Mouse (Mus musculus) frontal cortex, postnatal 25 days (tissue): Measurements from ENCODE around the gene Tecr.
A peak's percentile ranks its signal among the peaks of the same experiment; 100 is the strongest.

ENCODE experiments used
- DNase-seq, 2 experiments: peaks; one replicate each; pipeline ENCODE4 v3.0.0; 2022; ENCODE audit warnings: low spot score in 2 of 2

Tecr gene

GRCm38 (mm10) chr8:83607661-83608397 is at the start of gene Tecr, which contains the start of gene Dnajb1:
Gene Tecr (minus strand): TSS chr8:83607971.
Gene Dnajb1 (plus strand): TSS chr8:83608193.
- peak; percentile 98 to 99 for DNase-seq

GRCm38 (mm10) chr8:83656484-83657246 is 48.9 kb upstream of the Tecr start:
- DNase-seq: no peak

DNA sequence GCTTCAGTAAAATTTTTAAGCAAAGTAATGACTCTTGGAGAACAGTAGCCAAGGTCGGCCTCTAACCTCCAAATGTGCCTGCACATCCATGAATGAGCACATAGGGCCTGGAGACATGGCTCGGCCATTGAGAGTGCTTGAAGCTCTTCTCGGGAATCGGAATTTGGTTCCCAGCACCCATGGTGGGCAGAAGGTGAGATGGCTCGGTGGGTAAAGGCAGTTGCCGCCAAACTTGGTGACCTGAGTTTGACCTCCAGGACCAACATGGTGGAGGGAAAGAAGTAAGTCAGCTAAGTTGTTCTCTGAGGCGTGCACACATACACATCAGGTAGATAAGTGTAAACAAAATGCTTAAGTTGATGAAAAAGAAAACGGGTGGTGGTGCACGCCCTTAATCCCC is 48.3 kb upstream of the Tecr start:
- DNase-seq: no peak

GRCm38 (mm10) chr8:83654725-83655124 is 47.0 kb upstream of the Tecr start:
- no peak for DNase-seq

- no peak for DNase-seq
These were observed 45.9 kb upstream of the Tecr start for GRCm38 (mm10) chr8:83653662-83654017.

DNA sequence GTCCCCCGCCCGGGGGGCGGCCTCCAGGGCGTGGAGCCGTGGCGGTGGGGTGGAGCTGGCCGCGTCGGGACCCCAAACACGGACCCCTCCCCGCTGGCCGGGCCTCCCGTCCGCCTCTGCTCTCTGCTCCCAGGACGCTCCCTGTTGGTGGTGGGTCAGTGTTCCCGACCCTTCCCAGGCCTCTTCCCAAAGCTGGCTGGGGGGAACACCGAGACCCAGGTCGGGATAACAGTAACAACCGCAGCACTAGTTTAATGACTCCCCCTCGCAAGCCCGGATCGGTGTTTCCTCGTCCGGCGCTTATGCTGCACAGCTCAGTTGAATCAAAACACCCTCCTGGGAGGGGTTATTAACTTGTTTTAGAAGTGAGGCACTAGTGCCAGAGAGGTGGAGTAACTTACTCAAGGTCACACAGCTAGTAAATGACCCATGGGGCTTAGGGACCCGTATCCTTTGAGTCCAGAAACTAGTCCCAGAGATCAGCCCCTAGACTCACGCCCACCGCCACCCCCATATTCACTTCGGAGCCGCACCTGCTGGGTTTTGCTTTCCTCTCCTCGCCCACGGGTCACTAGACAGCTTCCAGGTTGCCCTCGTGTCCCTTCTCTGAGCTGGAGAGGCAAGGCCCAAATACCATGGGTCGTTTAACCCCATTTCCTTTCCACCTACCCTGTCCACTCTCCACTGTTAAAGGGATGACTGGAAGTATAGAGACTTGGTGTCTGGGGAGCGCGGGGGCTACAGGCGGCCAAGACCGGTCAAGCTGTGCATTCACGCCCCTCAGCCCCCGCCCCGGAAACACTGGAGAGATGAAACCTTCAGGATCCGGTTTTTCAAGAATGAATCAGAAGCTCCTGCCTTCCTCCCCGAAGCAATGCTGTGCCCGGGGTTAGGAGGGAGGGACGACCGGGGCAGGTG is 45.2 kb upstream of the Tecr start:
- DNase-seq: no peak

DNA sequence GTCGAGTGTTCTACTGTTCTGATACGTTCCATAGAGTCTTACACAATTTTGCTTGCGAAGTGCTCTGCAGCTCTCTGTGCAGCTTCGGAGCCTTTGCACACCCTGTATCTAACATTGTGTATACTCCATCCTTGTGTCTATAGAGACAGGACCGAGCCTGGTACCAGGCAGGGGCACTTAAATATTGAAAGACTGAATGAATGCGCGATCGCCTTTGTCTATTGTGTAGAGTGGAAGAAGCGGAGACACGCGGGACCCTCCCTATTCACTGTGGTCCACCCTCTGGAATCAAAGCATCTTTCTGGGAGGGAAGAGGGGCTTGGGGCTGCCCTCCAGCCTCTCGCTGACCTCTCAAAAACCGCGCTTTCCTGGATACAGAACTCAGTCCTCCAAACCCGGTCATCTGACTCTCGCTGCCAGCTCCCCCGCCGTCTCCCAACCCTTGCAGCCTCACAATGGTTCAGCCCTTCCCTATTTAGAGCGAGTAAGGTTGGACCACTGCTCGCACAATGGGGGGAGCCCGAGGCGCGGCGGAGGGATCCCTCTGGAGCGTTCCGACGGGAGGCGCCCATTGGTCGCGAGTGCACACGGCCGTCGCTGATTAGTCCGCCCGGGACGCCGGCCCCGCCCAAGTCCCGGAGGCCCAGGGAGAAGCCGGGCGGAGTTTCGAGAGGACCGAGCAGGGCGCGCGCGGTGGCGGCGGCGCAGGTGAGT is 44.4 kb upstream of the Tecr start, which contains the start of gene Gipc1:
Gipc1 (plus strand) TSS at position 648 of the 714 bp plus-strand sequence.
- peak; percentile 90 to 94 for DNase-seq

DNA sequence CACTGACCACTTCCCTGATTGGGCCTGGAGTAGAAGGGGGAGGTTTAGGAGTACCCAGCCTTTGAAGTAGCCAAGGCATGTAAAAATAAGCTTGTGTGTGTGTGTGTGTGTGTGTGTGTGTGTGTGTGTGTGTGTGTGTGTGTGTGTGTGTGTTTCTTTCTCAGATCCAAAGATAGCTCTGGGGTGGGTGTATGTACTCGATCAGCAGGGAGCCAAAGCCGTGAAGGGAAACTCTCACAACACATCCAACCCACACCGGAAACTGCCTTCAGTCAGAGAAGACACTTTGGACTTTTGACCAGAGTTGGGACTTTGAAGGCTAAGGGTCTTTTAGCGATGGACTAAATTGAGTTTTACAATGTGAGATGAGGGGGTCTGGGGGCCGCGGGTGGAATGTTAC is 41.9 kb upstream of the Tecr start:
- no peak for DNase-seq

DNA sequence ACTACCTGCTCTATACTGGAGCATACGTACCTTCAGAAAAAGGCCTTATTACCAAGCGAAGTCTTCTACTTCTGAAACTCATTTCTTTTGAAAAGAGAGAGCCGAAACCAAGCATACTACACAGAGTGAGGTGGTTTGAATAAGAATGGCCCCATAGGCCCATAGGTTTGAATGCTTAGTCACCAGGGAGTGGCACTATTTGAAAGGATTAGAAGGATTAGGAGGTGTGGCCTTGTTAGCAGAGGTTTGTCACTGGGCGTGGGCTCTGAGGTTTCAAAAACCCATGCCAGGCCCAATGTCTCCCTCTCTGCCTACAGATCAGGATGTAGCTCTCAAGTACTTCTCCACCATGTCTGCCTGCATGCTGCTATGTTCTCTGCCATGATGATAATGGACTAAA is 40.3 kb upstream of the Tecr start:
- no peak for DNase-seq

GRCm38 (mm10) chr8:83647511-83647910 is 39.7 kb upstream of the Tecr start:
- DNase-seq: no peak

GRCm38 (mm10) chr8:83639649-83640048 is 31.9 kb upstream of the Tecr start:
- DNase-seq: no peak

DNA sequence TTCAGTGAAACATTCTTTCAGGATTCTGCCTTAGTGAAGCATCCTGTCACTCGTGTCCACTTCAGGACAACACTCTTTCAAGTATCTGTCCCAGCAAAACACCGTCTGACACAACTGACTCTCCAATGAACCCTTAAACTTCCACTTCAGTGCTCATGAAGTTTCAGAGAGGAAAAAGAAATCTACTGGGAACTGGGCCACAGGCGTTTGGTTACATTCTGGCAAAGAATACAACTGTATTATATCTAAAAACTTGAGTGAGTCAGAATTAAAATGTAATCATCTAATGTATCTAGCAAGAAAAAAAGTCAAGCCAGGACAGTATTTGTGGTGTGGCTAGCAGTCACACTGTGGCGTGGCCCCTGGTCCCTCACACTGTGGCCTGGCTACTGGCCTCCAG is 31.1 kb upstream of the Tecr start:
- DNase-seq: no peak

GRCm38 (mm10) chr8:83632083-83632707 is 24.4 kb upstream of the Tecr start:
- DNase-seq: no peak

DNA sequence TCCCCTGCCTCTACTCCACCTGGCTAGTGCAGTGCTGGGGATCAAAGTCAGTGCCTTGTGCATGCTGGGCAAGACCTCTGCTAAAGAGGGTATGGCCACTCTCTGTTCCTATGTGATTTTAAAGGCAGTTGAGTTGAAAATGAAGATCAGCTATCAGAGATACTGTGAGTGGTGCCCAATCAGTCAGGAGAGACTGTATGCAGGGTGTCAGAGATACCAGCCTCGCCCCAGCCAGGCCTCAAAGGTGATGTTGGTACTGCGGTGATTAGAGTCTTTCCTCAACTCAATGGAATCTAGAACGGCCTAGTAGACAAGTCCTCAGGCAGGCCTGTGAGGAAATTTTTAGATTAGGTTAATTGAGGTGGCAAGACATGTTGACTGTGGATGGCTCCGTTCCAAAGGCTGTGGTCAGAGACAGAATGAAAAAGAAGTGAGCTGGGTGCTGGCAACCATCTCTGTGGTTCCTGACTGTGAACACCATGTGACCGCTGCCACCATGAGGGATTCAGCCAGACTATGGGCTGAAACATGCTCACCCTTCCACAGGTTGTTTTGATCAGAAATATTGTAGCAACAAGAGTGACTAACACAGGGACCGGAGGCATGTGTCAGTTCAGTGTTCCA is 18.0 kb upstream of the Tecr start:
- DNase-seq: no peak

DNA sequence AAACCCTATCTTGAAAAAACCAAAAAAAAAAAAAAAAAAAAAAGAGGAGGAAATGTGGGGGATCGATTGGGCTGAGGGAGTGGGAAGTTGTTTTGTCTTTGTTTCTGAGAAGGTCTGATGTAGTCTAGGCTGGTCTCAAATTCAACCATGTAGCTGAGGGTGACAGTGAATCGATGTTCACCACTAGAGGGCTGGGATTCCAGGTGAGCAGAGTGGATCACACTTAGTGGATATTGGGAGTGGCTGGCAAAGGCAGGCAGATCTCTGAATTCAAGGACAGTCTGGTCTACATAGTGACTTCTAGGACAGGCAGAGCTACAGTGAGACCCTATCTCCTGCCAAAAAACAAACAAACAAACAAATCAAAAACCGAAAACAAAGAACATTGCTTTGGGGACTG is 17.0 kb upstream of the Tecr start:
- DNase-seq: no peak

- no peak for DNase-seq
These were observed 15.8 kb upstream of the Tecr start for GRCm38 (mm10) chr8:83623549-83623948.

- peak; percentile 89 to 94 for DNase-seq
These were observed 14.7 kb upstream of the Tecr start for GRCm38 (mm10) chr8:83622389-83622989.

DNA sequence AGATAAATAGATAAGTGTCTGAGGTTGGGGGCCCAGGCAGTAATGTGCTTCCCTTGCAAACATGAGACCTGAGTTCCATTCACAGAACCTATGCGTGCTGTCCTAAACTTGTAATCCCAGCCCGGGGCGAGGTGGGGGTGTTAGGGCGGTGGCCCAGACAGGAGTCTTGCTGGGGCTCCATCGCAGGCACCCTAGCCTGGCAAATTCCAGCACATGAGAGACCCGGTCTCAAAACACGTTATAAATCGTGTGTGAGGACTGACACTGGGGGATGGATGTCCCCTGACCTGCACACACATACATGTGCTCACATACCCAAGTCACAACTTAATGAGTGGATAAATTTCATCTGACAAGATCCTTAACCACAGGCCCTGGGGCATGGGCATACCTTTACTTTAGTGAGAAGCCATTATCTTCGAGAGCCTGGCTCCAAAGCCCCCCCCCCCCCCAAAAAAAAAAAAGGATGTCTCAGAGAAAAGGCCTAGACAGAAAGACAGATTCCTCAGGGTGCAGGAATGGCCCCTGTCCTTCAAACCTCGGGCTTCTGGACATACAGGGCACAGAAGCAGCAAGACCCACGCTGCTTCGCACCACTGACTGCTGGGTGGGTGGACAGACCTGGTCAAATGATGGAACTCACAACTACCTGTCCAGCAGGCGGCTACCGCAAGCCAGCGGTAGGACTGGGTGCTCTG is 14.1 kb upstream of the Tecr start:
- DNase-seq: no peak

- DNase-seq: no peak
These were observed 12.0 kb upstream of the Tecr start for GRCm38 (mm10) chr8:83619568-83620285.
